Mouse (Mus musculus) midbrain, embryonic 12.5 days (tissue): ENCODE data around the gene Ppm1e. TPM values are rescaled to one million over a fixed set of nuclear protein-coding genes. Genes with fewer than 3 reads are reported as not detected.

Experiments
- ATAC-seq: fragments of 200-750 bp; cut with Nextera tagmentation; 2 replicates; pipeline ENCODE4 v1.8.0; 2017; ENCODE audit warnings: low read depth, moderate TSS enrichment, moderate library complexity; ENCODE audit not compliant: low FRiP score
- H3K27ac ChIP-seq: fragments of 300-500 bp; sonication (generic); replicated peaks from 2 replicates; pipeline ENCODE4 v1.5.1; 2016; ENCODE audit warnings: mild to moderate bottlenecking
- H3K27me3 ChIP-seq: fragments of 300-500 bp; sonication (generic); 2 replicates; pipeline ENCODE4 v1.6.1; 2016; ENCODE audit warnings: mild to moderate bottlenecking
- H3K36me3 ChIP-seq: fragments of 300-500 bp; sonication (generic); 2 replicates; pipeline ENCODE4 v1.6.1; 2016
- H3K4me1 ChIP-seq: fragments of 300-500 bp; sonication (generic); 2 replicates; pipeline ENCODE4 v1.6.1; 2016
- H3K4me2 ChIP-seq: fragments of 300-500 bp; sonication (generic); replicated peaks from 2 replicates; pipeline ENCODE4 v1.6.1; 2016; ENCODE audit warnings: mild to moderate bottlenecking, moderate library complexity
- H3K4me3 ChIP-seq: fragments of 300-500 bp; sonication (generic); 2 replicates; pipeline ENCODE4 v1.5.1; 2016; ENCODE audit warnings: mild to moderate bottlenecking
- H3K9ac ChIP-seq: fragments of 300-500 bp; sonication (generic); replicated peaks from 2 replicates; pipeline ENCODE4 v1.6.1; 2016; ENCODE audit warnings: mild to moderate bottlenecking, moderate library complexity
- H3K9me3 ChIP-seq: fragments of 300-500 bp; sonication (generic); 2 replicates; pipeline ENCODE4 v1.6.1; 2016; ENCODE audit warnings: mild to moderate bottlenecking
- WGBS: fragments of 180-500 bp; shearing (Covaris S2); methylation state at CpG from one replicate; pipeline ENCODE4 v1.1.7; 2016; 5-methylcytosine and 5-hydroxymethylcytosine counted together
- polyA plus RNA-seq: library from polyadenylated mRNA; unstranded; fragments of >200 nt; fragmentation: Nextera tagmentation; extraction: Ambion mirVana; gene quantifications from 2 replicates; pipeline ENCODE4 v1.2.1, GENCODE M21; 2016

The Ppm1e gene
- polyA plus RNA-seq, 1 experiment from 2014 or later: 19.4 TPM

DNA sequence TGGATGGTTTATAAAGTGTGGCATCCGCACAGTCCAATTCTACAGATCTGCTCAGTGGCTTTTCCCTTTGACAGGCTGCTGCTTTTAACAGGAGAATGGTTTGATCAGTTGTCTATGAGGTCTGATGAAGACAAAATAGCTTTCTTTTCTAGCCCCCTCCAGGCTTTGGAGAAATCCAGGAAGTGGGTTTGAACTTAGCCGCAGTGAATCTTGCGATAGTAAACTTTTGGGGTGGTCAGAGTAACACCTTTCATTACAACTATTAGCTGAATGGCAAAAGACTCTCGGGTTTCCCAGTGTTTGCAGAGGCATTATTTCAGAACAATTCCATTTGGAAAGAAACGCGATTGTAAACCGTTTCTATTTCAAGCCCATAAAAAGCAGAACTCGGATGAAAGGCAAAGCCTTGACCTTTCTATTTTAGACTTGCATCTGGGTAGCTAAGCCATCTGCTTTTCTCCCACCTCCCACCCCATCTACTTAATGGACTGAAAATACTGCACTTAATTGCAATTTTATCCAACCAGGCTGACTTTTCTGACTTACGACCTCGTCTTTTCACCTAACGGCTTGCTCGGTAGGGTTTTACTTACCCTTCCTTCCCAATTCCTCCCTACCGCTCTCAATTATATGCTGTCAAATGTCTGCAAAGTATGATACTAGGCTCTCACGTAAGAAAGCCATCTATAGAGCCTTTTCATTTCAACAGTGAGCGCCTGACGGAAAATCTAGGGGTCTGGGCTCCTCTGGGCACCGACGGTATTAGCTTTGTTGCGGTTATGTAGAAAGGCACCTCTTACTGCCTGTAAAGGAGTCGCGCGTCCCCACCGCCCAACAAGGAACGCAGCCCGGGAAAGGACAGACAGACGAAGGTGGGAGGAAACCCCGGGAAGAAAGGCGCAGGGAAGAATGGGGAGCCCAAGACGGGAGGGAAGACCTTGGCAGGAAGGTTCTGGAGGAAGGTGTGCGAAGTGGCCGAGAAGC, 1.2 kb downstream of the Ppm1e start:
- WGBS: 5% methylated on average over 31 of the region's 31 CpGs
- peaks cover 8% of the 10 kb centered on the region for H3K4me1 ChIP-seq
- H3K9ac ChIP-seq: peak overlapping the region; percentile 90
- H3K9me3 ChIP-seq: no peaks in the 10 kb centered on the region
- H3K36me3 ChIP-seq: no peaks in the 10 kb centered on the region
- H3K4me3 ChIP-seq: peak overlapping the region; percentile 80
- ATAC-seq: no peak
- no peaks in the 10 kb centered on the region for H3K27me3 ChIP-seq
- H3K27ac ChIP-seq: peak overlapping the region; percentile 82
- peak overlapping the region; percentile 64 for H3K4me2 ChIP-seq

DNA sequence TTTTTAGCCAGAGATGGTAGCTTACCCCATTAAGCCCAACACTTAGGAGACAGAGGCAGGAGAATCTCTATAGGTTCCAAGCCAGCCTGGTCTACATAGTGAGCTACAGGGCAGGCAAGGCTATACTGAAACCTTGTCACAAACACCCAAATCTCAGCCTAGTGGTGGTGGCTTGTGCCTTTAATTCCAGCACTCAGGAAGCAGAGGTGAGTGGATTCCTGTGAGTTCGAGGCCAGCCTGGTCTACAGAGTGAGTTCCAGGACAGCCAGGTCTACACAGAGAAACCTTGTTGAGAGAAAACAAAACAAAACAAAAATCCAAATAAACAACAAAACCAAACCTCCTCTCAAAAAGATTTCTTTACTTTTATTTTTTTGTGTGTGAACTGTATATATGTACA, 4.0 kb downstream of the Ppm1e start:
- H3K4me2 ChIP-seq: no peak overlapping the region
- H3K4me3 ChIP-seq: no peak overlapping the region
- H3K9me3 ChIP-seq: no peaks in the 10 kb centered on the region
- H3K9ac ChIP-seq: no peak overlapping the region
- no peaks in the 10 kb centered on the region for H3K27me3 ChIP-seq
- no peaks in the 10 kb centered on the region; the same call in 1 of the 2 replicates for H3K36me3 ChIP-seq
- ATAC-seq: no peak
- no peak overlapping the region for H3K27ac ChIP-seq
- WGBS: 95% methylated on average over 1 of the region's 1 CpGs
- H3K4me1 ChIP-seq: peaks cover 8% of the 10 kb centered on the region

DNA sequence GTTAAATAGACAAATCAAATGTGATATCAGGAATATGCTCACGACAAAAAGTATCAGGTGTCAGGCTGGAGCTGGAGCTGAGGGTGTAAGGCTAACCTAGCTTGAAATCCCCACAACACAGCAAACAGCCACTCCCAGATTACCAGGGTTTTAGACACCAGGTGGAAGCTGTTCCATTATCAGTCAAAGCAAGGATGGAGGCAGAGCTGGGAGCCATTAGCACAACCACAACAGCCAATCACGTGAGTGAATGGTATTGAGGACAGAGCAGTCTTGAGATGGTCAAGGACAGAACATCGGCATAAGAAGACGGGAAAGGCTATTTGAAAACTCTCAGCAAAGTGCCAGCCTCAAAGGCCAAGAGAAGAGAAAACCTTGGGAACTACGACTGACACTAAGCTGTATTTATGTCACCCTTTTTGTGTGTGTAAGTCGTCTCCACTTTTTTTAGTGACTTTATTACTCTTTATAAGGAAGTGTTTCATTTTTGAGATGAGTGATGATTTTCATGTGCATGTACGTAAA, 5.1 kb downstream of the Ppm1e start:
- no peaks in the 10 kb centered on the region for H3K9me3 ChIP-seq

DNA sequence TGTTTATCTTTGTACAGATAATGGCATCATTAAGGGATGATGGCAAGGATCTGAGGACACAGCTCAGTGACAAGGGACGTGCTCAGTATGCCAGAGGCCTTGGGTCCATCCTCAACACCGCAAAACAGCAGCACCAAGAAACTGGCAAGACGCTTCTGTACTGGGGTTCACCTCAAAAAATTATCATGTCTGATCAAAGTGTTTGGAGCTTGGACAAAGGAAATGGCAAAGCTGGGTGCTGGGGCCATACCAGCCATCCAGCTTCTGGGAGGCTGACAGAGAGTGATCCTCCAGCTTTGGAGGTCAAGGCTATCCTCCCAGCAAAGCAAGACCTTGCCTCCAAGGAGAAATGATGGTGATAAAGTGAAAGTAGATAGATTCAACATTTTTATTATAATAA, 32.4 kb downstream of the Ppm1e start:
- Histone ChIP-seq H3K9me3 (no peaks in the 10 kb centered on the region), H3K27ac (no peak overlapping the region), H3K36me3 (no peaks in the 10 kb centered on the region), H3K4me1 (no peaks in the 10 kb centered on the region), H3K27me3 (no peaks in the 10 kb centered on the region), H3K9ac (no peak overlapping the region), H3K4me2 (no peak overlapping the region), H3K4me3 (no peak overlapping the region)
- WGBS: 96% methylated on average over 3 of the region's 3 CpGs
- ATAC-seq: no peak

More for the DNA sequence above, 5.1 kb downstream of the Ppm1e start:
- Histone ChIP-seq H3K4me2 (no peak overlapping the region), H3K4me1 (peaks cover 8% of the 10 kb centered on the region), H3K4me3 (no peak overlapping the region), H3K27ac (no peak overlapping the region), H3K27me3 (no peaks in the 10 kb centered on the region), H3K36me3 (no peaks in the 10 kb centered on the region; the same call in 1 of the 2 replicates), H3K9ac (no peak overlapping the region)
- no peak for ATAC-seq
- WGBS: 92% methylated on average over 7 of the region's 7 CpGs

DNA sequence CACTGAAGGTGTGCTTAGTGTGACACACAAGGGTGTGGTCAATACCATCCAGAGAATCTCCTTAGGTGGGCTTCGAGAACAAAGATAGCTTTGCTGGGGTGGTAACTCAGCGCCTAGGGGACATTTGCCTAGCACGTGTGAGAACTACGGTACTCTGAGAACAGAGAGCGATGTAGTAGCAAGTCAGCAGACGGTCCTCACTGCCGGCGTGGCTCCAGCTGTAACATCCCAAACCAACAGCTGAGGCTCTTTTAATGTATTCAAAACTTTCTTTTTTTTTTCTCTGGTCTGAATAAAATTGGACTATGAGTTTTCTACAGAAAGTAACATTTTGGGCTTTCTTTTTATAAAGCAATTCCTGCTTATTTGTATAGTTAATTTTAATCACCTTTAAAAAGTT, 36.3 kb downstream of the Ppm1e start:
- Histone ChIP-seq H3K4me2 (no peak overlapping the region), H3K9ac (no peak overlapping the region), H3K4me3 (no peak overlapping the region), H3K9me3 (no peaks in the 10 kb centered on the region), H3K27ac (no peak overlapping the region), H3K4me1 (no peaks in the 10 kb centered on the region), H3K36me3 (no peaks in the 10 kb centered on the region), H3K27me3 (no peaks in the 10 kb centered on the region)
- WGBS: 74% methylated on average over 8 of the region's 8 CpGs
- no peak for ATAC-seq

DNA sequence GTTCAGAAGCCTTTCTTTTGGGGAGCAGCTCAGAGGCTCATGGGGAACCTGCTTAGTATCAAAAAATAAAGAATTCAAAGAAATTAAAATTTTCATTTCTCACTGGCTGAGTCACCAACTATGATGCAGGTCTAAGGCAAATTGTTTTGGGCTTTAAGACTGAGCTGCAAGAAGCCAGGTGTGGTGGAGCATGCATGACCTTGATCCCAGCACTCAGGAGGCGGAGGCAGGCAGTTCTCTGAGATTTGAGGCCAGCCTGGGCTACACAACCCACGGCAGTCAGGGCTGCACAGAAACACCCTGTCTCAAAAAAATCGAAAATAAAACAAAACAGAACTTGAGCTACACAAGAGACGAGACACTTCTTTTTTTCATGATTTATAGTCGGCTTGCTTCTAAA, 38.8 kb downstream of the Ppm1e start:
- ATAC-seq: no peak
- WGBS: 87% methylated on average over 5 of the region's 5 CpGs
- H3K36me3 ChIP-seq: no peaks in the 10 kb centered on the region
- H3K4me3 ChIP-seq: no peak overlapping the region
- H3K4me1 ChIP-seq: no peaks in the 10 kb centered on the region
- no peaks in the 10 kb centered on the region for H3K27me3 ChIP-seq
- H3K9me3 ChIP-seq: no peaks in the 10 kb centered on the region
- no peak overlapping the region for H3K27ac ChIP-seq
- H3K9ac ChIP-seq: no peak overlapping the region
- no peak overlapping the region for H3K4me2 ChIP-seq

DNA sequence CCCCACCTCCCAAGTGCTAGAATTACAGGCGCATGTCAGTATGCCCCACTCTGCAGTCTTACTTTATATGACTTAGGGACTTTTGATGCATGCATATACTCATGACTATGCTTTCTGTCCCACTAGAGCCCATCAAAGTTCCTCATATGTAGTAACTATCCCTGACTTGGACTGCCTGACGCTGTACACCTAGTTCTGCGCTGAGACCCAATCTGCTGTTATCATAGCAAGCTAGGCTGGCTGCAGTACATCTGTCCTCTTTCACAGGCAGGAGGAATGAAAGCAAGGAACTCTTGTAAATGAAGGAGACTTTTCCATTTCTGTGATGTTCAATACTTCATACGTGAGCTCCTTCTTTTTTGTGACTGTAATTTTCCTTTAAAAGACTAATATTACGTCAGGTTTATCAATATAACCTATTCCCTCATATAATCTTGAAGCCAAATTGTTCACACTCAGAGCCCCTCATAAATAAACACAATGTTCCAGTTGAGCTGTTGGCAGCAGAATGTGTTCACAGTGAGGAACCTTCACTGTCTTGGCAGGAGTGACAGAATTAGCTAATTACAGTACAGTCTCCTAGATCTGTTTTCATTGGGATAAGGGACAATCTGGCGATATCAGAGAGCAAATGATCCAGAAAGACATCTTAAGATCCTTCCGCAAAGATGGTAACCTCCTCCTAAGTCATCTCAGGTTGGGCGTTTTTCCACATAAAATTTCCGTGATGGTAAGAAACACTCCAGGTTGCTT, 39.7 kb downstream of the Ppm1e start:
- H3K4me2 ChIP-seq: no peak overlapping the region
- H3K4me3 ChIP-seq: no peak overlapping the region
- no peak overlapping the region for H3K27ac ChIP-seq
- no peaks in the 10 kb centered on the region for H3K36me3 ChIP-seq
- WGBS: 91% methylated on average over 9 of the region's 9 CpGs
- H3K9ac ChIP-seq: no peak overlapping the region
- no peak for ATAC-seq
- no peaks in the 10 kb centered on the region for H3K27me3 ChIP-seq
- no peaks in the 10 kb centered on the region for H3K9me3 ChIP-seq
- H3K4me1 ChIP-seq: no peaks in the 10 kb centered on the region

DNA sequence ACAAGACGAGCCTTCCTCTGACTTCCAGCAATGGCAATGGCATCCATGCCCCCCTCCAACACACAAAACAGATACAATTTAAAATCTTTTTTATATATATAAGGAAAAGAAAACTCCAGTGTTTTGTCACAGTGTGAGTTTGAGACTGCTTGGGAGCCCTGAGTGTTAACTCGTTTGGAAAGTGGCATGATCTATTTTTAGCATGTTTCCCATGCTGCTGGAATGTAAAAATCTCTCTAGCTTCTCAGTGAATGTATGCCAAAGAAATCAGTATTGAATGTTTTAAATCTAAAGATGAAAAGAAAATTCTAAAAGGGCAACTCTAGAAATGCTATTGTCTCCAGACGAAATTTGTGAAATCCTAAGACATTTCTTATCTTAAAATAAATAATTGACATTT, 45.3 kb downstream of the Ppm1e start:
- Histone ChIP-seq H3K27me3 (no peaks in the 10 kb centered on the region), H3K4me3 (no peak overlapping the region), H3K9me3 (no peaks in the 10 kb centered on the region), H3K27ac (no peak overlapping the region), H3K4me2 (no peak overlapping the region), H3K4me1 (no peaks in the 10 kb centered on the region), H3K9ac (no peak overlapping the region), H3K36me3 (no peaks in the 10 kb centered on the region)
- 71% methylated on average over 3 of the region's 3 CpGs for WGBS
- ATAC-seq: no peak

DNA sequence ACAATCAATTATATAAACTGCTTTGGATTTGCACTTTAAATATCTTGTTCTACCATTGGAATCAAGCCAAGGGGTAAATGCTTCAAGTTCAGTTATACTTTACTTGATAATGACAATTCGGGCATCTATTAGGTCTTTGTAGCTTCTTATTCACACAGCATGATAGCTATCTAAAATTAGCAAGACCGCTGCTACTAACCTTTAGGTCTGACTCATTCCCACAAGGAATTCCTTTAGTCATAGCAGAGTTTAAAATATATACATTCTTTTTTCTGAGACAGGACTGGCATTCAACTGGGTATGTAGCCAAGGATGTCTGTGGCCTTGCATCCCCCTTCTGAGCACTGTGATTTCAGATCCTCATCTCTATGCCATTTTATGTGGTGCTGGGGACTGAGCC, 48.5 kb downstream of the Ppm1e start:
- H3K4me2 ChIP-seq: no peak overlapping the region
- H3K27ac ChIP-seq: no peak overlapping the region
- H3K9ac ChIP-seq: no peak overlapping the region
- no peaks in the 10 kb centered on the region for H3K36me3 ChIP-seq
- no peaks in the 10 kb centered on the region for H3K9me3 ChIP-seq
- H3K27me3 ChIP-seq: no peaks in the 10 kb centered on the region
- WGBS: 93% methylated on average over 2 of the region's 2 CpGs
- H3K4me1 ChIP-seq: no peaks in the 10 kb centered on the region
- no peak overlapping the region for H3K4me3 ChIP-seq
- ATAC-seq: no peak

DNA sequence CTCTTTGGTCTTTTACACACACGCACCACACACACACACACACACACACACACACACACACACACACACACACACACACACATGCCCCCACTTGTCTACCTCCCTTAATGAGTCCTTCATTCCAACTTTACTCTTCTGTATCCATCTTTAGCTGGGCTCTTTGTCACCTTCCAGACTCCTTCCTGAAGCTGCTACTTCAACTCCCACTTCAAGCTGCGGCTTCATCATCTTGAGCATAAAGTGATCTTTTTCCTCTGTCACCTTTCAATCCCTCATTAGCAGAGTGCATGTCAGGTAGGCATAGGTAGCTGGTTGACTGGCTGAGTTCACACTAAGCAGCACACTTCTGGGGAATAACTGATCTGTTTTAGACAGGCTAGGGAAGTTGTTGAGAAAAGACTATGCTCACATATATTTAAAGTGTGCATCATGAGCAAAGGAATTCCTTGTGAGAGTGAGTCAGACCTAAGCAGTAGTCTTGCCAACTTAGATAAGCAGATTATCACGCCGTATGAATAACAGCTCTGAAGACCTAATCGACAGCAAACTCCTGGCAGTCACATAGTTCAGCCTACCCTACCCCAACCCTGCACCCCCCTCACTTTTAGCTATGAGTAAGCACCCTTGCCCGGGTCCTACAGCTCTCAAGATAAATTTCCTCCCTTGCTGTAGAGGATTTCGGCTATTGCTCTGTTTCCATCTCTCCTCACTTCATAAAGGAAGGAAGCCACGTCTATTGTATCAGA, 49.3 kb downstream of the Ppm1e start:
- no peaks in the 10 kb centered on the region for H3K27me3 ChIP-seq
- no peaks in the 10 kb centered on the region for H3K4me1 ChIP-seq
- H3K27ac ChIP-seq: no peak overlapping the region
- no peaks in the 10 kb centered on the region for H3K36me3 ChIP-seq
- H3K4me2 ChIP-seq: no peak overlapping the region
- WGBS: 73% methylated on average over 8 of the region's 8 CpGs
- H3K9ac ChIP-seq: no peak overlapping the region
- H3K4me3 ChIP-seq: no peak overlapping the region
- no peak for ATAC-seq
- H3K9me3 ChIP-seq: no peaks in the 10 kb centered on the region

DNA sequence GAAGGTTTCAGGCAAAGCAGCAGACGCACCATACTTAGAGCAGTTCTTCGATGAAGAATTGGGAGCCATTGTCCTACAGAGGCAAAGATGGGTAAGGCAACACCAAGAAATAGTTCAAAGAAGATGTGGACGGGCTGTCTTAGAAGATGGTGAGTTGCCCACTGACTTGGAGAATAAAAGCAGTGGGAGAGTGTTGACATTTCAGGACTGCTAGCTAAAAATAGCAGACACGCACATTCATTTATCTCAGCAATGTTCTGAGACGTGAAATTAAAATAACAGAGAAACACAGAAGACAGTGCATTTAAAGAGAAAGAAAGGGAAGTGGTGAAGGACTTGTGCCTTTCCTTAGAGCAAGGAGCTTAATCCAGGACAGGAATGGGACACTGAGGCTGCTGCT, 59.8 kb downstream of the Ppm1e start:
- Histone ChIP-seq H3K4me3 (no peak overlapping the region), H3K9me3 (no peaks in the 10 kb centered on the region), H3K4me1 (peaks cover 4% of the 10 kb centered on the region; the same call in 1 of the 2 replicates), H3K27ac (no peak overlapping the region), H3K36me3 (no peaks in the 10 kb centered on the region), H3K4me2 (no peak overlapping the region), H3K9ac (no peak overlapping the region), H3K27me3 (no peaks in the 10 kb centered on the region)
- WGBS: 82% methylated on average over 5 of the region's 5 CpGs
- ATAC-seq: no peak
